Mouse (Mus musculus) skeletal muscle tissue, adult 2 months (tissue): Measurements from ENCODE around the gene Tmem221.
"Not testable (repeated sequence)": the region's sequence is repeated elsewhere in the genome, so short reads cannot be mapped to it uniquely, and the experiment has no call there.

Experiments used
- DNase-seq: peaks from one replicate; pipeline ENCODE4 v3.0.0-alpha.2; 2012; ENCODE audit warnings: low read depth, low spot score

Tmem221 gene

DNA sequence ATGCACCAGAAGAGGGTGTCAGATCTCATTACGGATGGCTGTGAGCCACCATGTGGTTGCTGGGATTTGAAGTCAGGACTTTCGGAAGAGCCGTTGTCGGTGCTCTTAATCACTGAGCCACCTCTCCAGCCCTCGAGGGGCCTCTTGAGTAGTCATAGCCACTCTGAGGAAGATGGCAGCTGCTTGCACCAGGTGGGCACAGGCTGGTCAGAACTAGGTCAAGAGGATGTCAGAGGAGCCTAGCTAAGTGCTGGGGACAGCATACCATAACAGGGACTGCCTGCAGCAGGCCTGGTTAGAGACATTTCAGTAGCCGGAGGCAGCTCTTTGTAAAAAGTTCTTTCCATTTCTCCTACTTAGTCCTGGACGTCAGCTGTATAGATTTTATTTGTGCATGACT is 7.9 kb downstream of the Tmem221 start:
- no peak for DNase-seq

DNA sequence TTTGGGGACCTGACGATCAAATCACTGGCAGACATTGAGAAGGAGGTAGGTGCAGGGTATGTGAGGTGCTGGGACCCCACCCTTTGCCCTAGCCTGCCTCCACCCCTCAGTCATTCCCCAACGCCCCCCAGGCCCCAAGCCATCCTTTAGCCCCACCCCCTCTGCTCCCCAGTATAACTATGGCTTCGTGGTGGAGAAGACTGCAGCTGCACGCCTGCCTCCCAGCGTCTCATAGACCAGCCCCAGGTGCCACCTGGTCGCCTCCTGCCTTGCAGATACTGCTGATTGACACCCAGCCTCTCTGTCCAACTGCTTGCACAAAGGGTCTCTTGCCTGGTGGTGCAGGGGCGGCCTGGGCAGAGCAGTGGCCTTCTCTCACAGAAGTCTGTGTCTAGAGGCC is 11.1 kb downstream of the Tmem221 start:
- no peak for DNase-seq

DNA sequence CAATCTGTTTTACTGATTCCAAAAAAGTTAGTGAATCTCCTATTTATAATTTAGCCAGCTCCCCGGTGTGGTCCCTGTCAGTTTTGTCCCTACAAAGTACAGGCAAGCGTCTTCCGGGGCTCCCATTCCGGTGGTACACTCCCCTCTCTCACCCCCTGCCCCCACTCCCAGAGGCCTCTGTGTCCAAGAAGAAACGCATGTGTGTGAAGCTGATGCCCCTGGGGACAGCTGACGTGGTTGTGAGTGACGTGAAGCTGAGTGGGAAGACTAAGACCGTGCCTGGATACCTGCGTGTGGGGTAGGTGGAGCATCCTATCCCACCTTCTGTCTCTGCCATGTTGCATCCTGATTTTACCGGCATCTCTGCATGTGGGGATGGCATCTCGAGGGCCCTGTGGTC is 13.6 kb downstream of the Tmem221 start:
- no peak for DNase-seq

- DNase-seq = no peak
These were observed 14.9 kb downstream of the Tmem221 start for GRCm38 (mm10) chr8:71543755-71544154.

GRCm38 (mm10) chr8:71542632-71543343 is 15.9 kb downstream of the Tmem221 start, which contains the start of gene Mvb12a:
Mvb12a (plus strand) TSS chr8:71542922.
- peak; percentile 100 for DNase-seq

DNA sequence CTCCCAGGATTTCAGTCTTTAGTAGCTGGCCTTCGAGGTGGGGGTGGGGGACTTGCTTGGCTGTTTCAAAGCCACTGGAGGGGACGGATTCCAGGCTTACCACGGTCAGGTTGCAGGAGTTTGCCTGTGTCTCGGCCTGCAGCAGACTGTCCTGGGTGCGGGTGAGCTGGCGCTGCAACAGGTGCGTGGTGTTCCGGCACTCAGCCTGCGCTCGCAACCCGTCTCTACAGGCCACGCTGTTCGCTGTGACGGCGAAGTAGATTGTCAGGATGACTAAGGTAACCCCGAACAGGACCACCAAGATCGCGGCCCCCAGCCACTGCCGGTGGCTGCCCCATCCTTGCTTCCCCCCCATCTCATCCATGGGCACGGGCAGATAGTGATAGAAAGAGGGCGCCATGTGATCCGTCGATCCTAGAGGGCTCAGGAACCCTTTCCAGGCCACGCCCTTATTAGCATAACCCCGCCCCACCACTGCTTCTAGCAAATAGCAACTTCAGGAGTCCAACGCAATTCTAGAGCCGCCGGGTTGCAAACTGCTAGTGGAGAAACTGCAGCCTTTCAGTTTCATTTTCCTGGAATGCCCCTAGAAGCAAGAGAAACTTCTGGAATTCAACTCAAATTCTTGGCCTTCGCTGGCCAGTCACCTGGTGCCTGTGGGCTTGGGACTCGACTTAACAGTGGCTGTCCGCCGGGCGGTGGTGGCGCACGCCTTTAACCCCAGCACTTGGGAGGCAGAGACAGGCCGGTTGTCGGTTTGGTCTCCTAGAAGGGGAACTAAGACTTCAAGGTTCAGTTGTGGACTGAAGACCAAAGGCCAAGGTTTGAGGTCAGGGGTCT is 21.4 kb downstream of the Tmem221 start, which contains the start of gene Bst2:
TSS of gene Bst2 (minus strand) at position 429 of the 840 bp plus-strand sequence.
- DNase-seq = peak; percentile 83

DNA sequence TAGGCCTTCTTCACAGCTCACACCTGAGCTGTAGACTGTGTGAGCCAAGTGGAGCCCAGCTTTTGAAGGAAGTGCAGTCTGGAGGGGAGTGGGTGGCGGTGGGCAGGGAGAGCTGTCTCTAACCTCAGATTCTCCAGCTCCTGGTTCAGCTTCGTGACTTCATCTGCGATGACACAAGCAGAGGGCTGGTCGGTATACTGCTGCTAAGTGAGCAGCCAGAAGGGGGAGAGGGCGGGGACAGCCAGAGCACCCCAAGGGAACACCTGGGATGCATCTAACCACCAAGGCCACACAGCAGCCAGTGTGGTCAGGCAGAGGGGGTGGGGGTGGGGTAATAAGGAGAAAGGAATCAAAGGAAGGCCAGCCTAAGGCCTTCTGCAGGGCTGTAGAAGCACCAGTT is 23.0 kb downstream of the Tmem221 start:
- DNase-seq = no peak

DNA sequence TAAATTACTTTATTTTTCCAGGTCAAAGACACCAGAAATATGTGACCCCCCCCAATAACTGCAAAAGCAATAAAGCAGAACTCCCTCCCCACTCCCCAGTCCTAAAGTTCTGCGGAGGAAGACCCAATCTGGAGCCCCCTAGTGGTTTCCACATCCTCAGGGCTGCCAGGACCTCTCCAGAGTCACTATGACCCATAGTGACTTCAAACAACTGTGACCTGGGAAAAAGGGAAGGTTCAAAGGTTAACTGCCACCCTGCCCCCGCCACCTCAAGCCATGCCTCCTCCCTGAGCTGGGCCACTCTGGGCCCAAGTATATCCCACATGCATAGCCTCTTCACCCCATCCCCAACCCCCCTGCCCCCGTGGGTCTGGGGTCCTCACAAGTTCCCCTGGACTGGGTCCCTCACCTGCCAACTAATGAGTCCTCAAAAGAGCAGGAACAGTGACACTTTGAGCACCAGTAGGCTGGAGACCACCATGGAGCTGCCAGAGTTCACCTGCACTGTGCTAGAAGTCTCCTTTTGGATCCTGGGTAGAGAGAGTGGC is 24.3 kb downstream of the Tmem221 start:
- no peak for DNase-seq

GRCm38 (mm10) chr8:71530735-71531467 is 27.8 kb downstream of the Tmem221 start:
- DNase-seq = not testable (repeated sequence)

- DNase-seq = no peak
These were observed 30.2 kb downstream of the Tmem221 start for GRCm38 (mm10) chr8:71528362-71529073.

GRCm38 (mm10) chr8:71527162-71527870 is 31.4 kb downstream of the Tmem221 start:
- no peak for DNase-seq

GRCm38 (mm10) chr8:71526272-71526671 is 32.4 kb downstream of the Tmem221 start:
- no peak for DNase-seq

DNA sequence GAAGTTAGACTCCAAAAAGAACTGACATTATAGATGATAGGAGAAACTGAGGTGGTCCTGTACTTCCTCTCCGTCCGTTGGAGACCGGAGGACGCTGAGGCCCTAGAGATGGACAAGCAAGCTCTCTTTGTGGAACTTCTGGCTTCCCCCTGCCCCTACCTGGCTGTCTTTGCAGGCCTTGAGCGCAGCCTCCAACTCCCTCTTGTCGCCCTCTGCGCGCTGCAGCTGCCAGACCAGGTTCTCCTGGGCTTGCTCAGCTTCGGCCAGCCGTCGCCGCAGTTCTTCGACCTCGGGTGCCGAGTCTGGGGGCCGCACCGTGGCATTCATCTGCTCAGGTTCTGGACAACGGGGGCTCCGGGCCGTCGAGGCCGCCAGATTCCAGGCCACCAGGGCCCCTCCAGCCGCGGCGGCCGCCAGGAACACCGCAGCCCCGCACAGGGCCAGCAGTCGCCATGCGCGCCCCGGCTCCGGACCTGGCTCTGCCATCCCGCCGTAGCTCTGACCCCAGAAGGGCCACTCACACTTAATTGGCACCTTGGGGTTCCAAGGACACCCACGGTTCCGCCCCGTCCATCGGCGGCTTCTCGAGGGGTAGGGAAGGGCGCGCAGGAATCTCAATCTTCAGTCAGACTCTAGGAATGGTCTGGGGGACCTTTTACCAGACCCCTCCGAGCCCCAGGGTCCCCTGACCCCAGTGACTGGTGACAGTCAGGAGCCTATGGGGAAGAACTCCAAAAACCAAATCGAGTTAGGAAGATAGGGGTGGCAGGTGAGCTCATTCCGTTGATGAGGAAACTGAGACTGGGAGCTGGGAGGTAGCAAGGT is 33.2 kb downstream of the Tmem221 start, which contains the start of gene Ccdc194:
TSS of gene Ccdc194 (minus strand) at position 486 of the 825 bp plus-strand sequence.
- DNase-seq = no peak

GRCm38 (mm10) chr8:71521634-71522033 is 37.0 kb downstream of the Tmem221 start:
- DNase-seq = peak; percentile 93

DNA sequence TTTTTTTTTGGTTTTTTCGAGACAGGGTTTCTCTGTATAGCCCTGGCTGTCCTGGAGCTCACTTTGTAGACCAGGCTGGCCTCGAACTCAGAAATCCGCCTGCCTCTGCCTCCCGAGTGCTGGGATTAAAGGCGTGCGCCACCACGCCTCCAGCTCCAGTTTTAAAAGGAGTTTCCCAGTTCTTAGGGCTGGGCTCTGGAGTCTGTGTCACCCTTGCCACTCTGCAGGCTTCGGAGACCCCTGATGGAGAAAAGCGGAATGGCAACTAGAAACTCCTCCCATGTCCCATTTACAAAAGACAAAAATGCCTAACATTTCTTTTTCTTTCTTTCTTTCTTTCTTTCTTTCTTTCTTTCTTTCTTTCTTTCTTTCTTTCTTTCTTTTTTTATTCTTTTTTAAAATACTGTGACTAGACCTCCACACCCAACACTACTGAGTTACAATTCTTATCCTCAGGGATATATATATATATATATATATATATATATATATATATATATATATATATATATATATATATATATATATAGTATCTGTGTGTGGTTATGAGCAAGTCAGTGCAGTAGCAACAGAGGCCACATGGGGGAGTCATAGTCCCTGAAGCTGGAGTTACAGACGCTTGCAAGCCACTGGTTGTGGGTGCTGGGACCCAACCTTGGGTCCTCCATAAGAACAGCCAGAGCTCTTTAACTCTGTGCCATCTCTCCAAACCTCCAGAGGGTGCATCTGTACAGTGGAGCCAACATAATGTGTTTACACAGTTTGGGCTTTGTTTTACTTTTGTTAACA is 39.4 kb downstream of the Tmem221 start:
- peak; percentile 54 for DNase-seq

DNA sequence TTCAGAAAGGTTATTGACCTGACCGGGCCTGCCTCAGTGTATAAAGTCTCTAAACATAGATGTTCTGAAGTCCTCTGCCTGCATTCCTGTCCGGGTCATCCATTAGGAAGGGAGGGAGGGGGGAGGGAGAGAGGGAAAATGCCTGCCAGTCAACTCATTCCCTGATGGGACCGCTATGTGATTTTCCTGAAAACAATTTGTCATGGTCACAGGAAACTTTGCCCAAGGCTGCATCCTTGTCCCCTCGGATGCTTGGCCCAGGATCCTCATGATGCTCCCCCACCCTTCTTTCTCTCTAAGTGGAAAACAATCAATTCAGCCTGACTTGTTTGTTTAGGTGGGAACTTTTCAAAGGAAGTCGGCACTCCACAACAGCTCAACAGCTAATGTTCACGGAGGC is 41.9 kb downstream of the Tmem221 start:
- DNase-seq = no peak

GRCm38 (mm10) chr8:71515043-71515442 is 43.6 kb downstream of the Tmem221 start:
- no peak for DNase-seq

DNA sequence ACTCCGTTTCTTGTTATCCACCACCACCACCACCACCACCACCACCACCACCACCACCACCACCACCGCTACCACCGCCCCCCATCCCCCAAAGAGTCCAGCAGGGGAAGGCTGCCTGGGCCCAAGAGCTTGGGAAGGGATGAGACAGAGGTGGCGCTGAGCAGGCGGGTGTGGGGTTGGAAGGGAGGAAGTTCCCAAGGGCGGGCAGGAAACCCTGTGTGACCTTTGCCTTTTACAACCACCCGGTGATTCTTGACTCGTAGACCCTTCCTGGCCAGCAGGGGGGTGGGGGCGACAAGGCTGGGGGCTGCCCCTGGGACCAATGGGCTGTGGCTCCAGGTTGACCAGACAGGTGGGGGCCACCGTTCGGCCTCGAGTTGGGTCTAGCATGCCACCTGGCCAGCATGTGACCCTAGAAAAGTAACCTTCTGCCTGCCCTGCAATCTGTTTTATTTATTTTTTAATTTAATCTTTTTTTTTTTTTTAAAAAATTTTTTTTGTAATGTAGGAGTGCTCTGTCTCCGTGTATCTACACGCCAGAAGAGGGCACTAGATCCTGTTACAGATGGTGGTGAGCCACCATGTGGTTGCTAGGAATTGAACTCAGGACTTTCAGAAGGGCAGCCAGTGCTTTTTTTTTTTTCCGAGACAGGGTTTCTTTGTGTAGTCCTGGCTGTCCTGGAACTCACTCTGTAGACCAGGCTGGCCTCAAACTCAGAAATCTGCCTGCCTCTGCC is 45.5 kb downstream of the Tmem221 start:
- DNase-seq = no peak
